Mouse (Mus musculus): ENCODE results near the gene Ttbk2.

DNA sequence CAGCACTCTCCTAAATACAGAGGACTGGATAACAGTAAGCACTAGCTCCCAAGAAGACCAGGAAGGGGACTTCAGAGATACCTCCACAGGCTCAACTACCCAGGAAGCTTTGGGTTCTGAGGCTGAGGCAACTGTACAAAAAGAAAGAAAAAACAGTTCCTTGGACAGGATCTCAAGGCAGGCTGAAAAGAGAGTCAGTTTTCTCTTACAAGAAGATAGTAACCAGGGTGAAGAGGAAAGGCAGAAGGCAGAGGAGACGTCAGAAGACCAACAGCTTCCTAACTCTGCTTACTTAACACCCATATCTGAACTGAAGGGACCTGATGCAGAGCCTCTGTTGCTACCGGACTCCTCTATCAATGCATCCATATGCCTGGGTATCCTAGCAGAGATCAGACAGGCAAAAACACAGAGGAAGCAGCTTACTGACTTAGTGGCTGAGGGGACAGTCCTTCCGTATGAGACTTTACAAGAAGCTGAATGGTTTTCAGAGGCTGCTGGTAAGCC, 150.0 kb downstream of the Ttbk2 start:
- TF ChIP-seq CTCF (IDR thresholded peaks at IDR 0.05; ENCODE audit: extremely low read depth, insufficient read depth, low read length) = no peak
- no peak for TF ChIP-seq POLR2A (IDR thresholded peaks at IDR 0.05; ENCODE audit: extremely low read depth, insufficient read depth, low read length)

All from cortical plate, adult 2 months (tissue).